ENCODE assay signal across 8 mouse cellular contexts in genomic region chr9:37255889-37256225, GRCm38 (mm10). TPM values are rescaled to one million over a fixed set of nuclear protein-coding genes. Genes with fewer than 3 reads are reported as not detected.
DNase-seq lines count a peak whose midpoint lies in the region; ATAC-seq and TF ChIP-seq lines count a peak whose summit lies in the region.

No protein-coding gene starts in this region.

- intact Hi-C loops in left cerebral cortex, adult 2 months (cut with DNase I) = loop anchor here (5.0 kb wide), 1 partner anchor 71 kb away; no protein-coding TSS in a partner anchor

- WGBS in forebrain, embryonic 13.5 days = 38% methylated on average over 7 of the region's 7 CpGs
- WGBS in hindbrain, embryonic 16.5 days = 32% methylated on average over 7 of the region's 7 CpGs

- TF ChIP-seq CTCF in ES-Bruce4 (IDR thresholded peaks at IDR 0.05; ENCODE audit: low read depth, low read length) = peak; percentile 25
- peak; percentile 57 for TF ChIP-seq CTCF in left cerebral cortex, adult 2 months (IDR thresholded peaks at IDR 0.05)

- H3K4me3 ChIP-seq in ES-Bruce4 (ENCODE audit: low read depth, low read length) = peak overlapping the region; percentile 25; the same call in 1 of the 2 replicates
- H3K4me3 ChIP-seq in forebrain, embryonic 13.5 days = peak overlapping the region; percentile 37
- H3K4me3 ChIP-seq in hindbrain, embryonic 16.5 days (ENCODE audit: low read length) = peak overlapping the region; percentile 47
- peak overlapping the region; percentile 46 for H3K4me3 ChIP-seq in left cerebral cortex, adult 2 months

- peak; percentile 57 for ATAC-seq in forebrain, embryonic 13.5 days
- peak; percentile 85 for ATAC-seq in hindbrain, embryonic 16.5 days

- H3K4me2 ChIP-seq in forebrain, embryonic 13.5 days = peak overlapping the region; percentile 75
- peak overlapping the region; percentile 85 for H3K4me2 ChIP-seq in hindbrain, embryonic 16.5 days (ENCODE audit: low read length)

- no peaks in the 10 kb centered on the region for H3K9me3 ChIP-seq in ES-Bruce4 (replicated peaks; ENCODE audit: control insufficient read depth, insufficient read depth, low read length, poor library complexity, severe bottlenecking)
- no peaks in the 10 kb centered on the region for H3K9me3 ChIP-seq in forebrain, embryonic 13.5 days (replicated peaks)
- H3K9me3 ChIP-seq in hindbrain, embryonic 16.5 days (ENCODE audit: control insufficient read depth, low read length) = no peaks in the 10 kb centered on the region

- no peak overlapping the region for H3K27ac ChIP-seq in ES-Bruce4 (ENCODE audit: insufficient read depth, low read length)
- H3K27ac ChIP-seq in forebrain, embryonic 13.5 days = no peak overlapping the region
- no peak overlapping the region for H3K27ac ChIP-seq in hindbrain, embryonic 16.5 days (ENCODE audit: low read depth, low read length)
- H3K27ac ChIP-seq in left cerebral cortex, adult 2 months = no peak overlapping the region; the same call in 1 of the 2 replicates

- peaks cover 2% of the 10 kb centered on the region for H3K4me1 ChIP-seq in ES-Bruce4 (ENCODE audit: control insufficient read depth, insufficient read depth, low read length)
- peaks cover 13% of the 10 kb centered on the region for H3K4me1 ChIP-seq in forebrain, embryonic 13.5 days
- H3K4me1 ChIP-seq in hindbrain, embryonic 16.5 days (ENCODE audit: control insufficient read depth, insufficient read depth, low read depth, low read length) = peaks cover 12% of the 10 kb centered on the region

- TF ChIP-seq EP300 in ES-Bruce4 (IDR thresholded peaks at IDR 0.05; ENCODE audit: insufficient read depth, low read depth, low read length) = no peak

- H3K27me3 ChIP-seq in ES-Bruce4 (ENCODE audit: control insufficient read depth, insufficient read depth, low read length, poor library complexity, severe bottlenecking) = no peaks in the 10 kb centered on the region
- H3K27me3 ChIP-seq in forebrain, embryonic 13.5 days = no peaks in the 10 kb centered on the region
- H3K27me3 ChIP-seq in hindbrain, embryonic 16.5 days (replicated peaks; ENCODE audit: control insufficient read depth, insufficient read depth, low read length) = peaks cover 7% of the 10 kb centered on the region; the same call in 1 of the 2 replicates

- no peak for TF ChIP-seq POLR2A in ES-Bruce4 (IDR thresholded peaks at IDR 0.05; ENCODE audit: insufficient read depth, low read length)

- no peaks in the 10 kb centered on the region for H3K36me3 ChIP-seq in ES-Bruce4 (ENCODE audit: control insufficient read depth, insufficient read depth, low read length, poor library complexity, severe bottlenecking)
- H3K36me3 ChIP-seq in forebrain, embryonic 13.5 days (ENCODE audit: poor library complexity, severe bottlenecking) = no peaks in the 10 kb centered on the region
- no peaks in the 10 kb centered on the region for H3K36me3 ChIP-seq in hindbrain, embryonic 16.5 days (ENCODE audit: control insufficient read depth, insufficient read depth, low read length)

- DNase-seq in adrenal gland, adult 2 months = peak; percentile 62
- peak; percentile 40 to 48 for DNase-seq in left cerebral cortex, adult 2 months (ENCODE audit: extremely low spot score in 1 of 2, low spot score in 2 of 2)
- DNase-seq in lung, postnatal 4 days = peak; percentile 56 to 70
- peak; percentile 73 for DNase-seq in retina, postnatal 1 day
- DNase-seq in cerebellum, adult 11 months = no peak

- peak overlapping the region; percentile 13; the same call in 1 of the 2 replicates for H3K9ac ChIP-seq in ES-Bruce4 (ENCODE audit: low read depth, poor library complexity, severe bottlenecking)
- H3K9ac ChIP-seq in forebrain, embryonic 13.5 days = no peak overlapping the region
- H3K9ac ChIP-seq in hindbrain, embryonic 16.5 days (ENCODE audit: low read depth, low read length) = no peak overlapping the region

RNA-seq across cellular contexts. Expression of gene Slc37a2, which starts 0.3 kb away (rescaled TPM):
- 2.1 and 2.3 TPM in 2 replicates for polyA plus RNA-seq in ES-Bruce4 (2011; ENCODE audit: insufficient read depth, insufficient read length, low read depth, missing spikeins)
- 10 to 100 TPM; 52.8 to 58.4 TPM for total RNA-seq in adrenal gland, adult 2 months (2021)
- polyA plus RNA-seq in adrenal gland, adult 2 months (2012; rRNA removed) = 46.7 and 51.0 TPM in 2 replicates
- polyA plus RNA-seq in forebrain, embryonic 13.5 days (2015; fragmentation: Nextera tagmentation; extraction: Ambion mirVana) = 0.99 and 1.2 TPM in 2 replicates
- polyA plus RNA-seq in hindbrain, embryonic 16.5 days (2015; fragmentation: Nextera tagmentation; extraction: Ambion mirVana) = 1.9 and 2.6 TPM in 2 replicates
- total RNA-seq in left cerebral cortex, adult 2 months (2021) = 1 to 10 TPM; 1.6 to 1.8 TPM

RNA-seq across cellular contexts. Expression of gene Tmem218, which starts 47.8 kb away (rescaled TPM):
- polyA plus RNA-seq in ES-Bruce4 (2011; ENCODE audit: insufficient read depth, insufficient read length, low read depth, missing spikeins) = 3.6 and 4.1 TPM in 2 replicates
- 1 to 10 TPM; 4.2 to 8.6 TPM for total RNA-seq in adrenal gland, adult 2 months (2021)
- polyA plus RNA-seq in adrenal gland, adult 2 months (2012; rRNA removed) = 1.5 and 1.7 TPM in 2 replicates
- polyA plus RNA-seq in forebrain, embryonic 13.5 days (2015; fragmentation: Nextera tagmentation; extraction: Ambion mirVana) = 12.6 and 13.0 TPM in 2 replicates
- 10.1 and 11.0 TPM in 2 replicates for polyA plus RNA-seq in hindbrain, embryonic 16.5 days (2015; fragmentation: Nextera tagmentation; extraction: Ambion mirVana)
- total RNA-seq in left cerebral cortex, adult 2 months (2021) = 10 to 100 TPM; 10.3 to 11.6 TPM

Comparison
In these comparisons a context has a peak if more than half of its experiments do, and no peak if none do; other contexts are left out.
1. RNA of gene Slc37a2, which starts 0.3 kb away (polyA plus RNA-seq): 46.7 to 51.0 TPM in adrenal gland, adult 2 months; 2.1 to 2.3 TPM in ES-Bruce4, 1.9 to 2.6 TPM in hindbrain, embryonic 16.5 days and 0.99 to 1.2 TPM in forebrain, embryonic 13.5 days; every median in the first group is over 10 times any median in the second.
2. Peak in every context shown above with its lines, with median percentiles within 50 percentile points of each other: H3K4me3 ChIP-seq.